Mouse (Mus musculus): ENCODE data around the gene Pde9a.
A peak's percentile ranks its signal among the peaks of the same experiment; 100 is the strongest.
"Not testable (repeated sequence)": the region's sequence is repeated elsewhere in the genome, so short reads cannot be mapped to it uniquely, and the experiment has no call there.

The Pde9a gene

DNA sequence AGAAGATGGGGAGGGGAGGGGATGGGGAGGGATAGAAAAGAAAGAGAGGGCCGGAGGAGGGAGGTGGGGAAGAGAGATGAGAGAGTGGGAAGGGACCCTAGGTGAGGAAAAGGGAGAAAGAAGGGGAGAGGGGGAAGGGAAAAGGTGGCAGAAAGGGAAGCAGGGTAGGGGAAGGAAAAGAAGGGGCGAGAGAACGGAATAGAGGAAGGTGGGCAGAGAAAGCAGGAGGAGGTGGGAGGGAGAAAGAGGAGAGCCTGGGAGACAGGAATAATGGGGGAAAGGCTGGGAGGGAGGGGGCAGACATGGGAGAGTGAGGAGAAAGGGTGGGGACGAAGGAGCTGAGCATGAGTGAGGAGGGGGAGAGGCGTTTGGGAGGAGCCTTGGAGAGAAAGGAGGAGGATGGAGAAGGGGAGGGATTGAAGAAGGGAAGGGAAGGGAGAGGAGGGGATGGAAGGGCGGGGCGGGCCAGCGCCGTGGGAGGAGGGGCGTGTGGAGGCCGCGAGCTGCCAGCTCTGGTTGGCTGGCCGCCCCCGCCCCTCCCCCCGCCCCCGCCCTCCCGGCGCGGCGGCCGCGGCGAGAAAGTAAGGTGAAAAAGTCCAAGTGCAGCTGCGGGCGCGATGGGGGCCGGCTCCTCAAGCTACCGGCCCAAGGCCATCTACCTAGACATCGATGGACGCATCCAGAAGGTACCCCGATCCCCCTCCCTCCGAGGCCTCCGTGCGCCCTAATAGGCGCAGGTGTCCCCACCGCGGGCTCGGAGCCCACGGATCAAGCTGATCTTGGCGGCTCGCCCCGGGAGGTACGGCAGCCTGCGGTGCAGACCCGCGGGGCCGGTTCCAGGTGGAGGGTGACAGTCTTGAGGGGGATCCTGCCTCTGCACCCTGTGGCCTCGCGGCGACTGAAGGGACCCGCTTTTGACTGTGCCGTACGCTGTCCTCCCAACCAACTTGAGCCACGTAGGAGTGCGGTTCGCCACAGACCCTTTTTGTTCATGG lies at the start of gene Pde9a:
Gene Pde9a, plus strand, starts transcription at position 540 of the 995 bp plus-strand sequence.
- DNase-seq: peak; percentile 82

DNA sequence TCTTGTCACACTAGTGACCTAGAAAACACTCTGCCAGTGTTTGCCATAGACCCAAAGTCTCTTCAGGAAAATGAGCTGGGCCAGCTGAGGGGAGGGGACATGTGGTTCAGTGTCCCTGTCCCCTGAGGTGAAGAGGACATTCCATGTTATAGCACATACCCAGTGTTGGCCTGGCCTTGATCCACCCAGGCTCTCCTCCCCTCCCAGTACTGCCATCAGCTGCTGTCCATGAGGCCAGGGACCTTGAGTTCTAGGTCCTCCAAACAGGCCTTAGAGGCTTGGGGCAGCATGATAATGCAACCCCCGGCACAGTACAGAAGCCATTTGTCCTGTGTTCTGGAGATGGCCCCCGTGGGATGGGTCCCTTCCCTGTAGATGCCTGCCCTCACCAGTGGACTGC lies 46.2 kb upstream of the Pde9a start:
- no peak for DNase-seq

DNA sequence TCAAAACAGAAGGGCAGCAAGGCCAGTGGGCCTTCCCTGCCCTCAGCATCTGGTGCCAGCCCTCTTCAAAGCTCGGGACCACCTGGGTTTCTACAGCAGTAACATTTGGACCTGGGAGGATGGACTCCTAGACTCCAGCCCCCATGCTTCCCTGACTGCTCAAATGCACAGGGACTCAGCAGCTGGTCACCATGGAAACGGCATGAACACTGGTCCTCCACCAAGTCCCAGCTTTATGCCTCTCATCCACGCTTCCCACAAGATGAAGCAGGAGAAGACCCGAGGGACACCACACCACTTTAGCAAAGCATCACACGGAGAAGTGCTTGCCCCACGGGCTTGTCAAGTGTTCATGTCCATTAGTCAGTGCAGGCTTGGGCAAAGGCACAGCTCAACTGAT lies 43.8 kb upstream of the Pde9a start:
- no peak for DNase-seq

DNA sequence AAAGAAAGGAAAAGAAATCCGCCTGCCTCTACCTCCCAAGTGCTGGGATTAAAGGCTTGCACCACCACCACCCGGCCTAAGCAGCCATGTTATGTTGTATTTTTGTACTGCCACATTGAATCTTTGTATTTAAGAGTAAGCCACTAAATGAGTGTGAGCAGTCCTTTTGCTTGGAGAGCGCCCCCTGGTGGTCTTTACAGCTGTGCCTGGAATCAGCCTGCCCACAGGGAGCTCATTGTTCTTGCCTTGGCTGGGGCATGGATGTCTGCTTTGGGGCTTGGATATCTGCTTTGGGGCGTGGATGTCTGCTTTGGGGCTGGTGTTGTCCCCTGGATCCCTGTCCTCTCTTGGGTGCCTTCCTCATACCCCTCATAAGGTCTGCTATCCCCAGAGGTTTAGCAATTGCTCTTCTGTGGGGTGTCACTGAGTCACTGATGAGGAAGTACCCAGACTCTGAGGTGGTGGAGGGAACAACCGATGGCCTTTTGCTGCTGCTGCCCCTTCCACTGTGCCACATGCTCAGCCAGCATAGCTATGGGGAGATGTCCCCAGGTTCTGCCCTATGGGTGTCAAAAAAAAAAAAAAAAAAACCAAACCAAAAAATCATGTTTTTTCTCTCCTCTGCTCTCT lies 41.7 kb upstream of the Pde9a start:
- DNase-seq: peak; percentile 76

DNA sequence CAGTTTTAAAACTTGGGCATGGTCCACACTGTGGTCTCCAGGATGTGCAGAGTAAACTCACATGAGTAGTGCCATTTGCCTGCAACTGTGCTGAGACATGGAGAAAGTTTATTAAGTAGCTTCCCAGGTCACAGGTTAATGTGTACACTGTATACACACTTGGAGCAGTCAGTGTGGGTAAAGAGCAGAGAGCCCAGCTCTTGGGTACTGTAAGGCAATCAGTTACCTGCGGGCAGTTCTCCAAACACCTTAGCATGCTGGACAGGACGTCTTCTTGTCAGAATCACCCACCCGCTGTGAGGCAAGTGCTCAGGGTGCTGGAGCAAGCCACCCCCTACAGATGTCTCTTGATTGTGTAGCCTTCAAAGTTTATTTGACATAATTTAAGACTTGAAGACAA lies 41.2 kb upstream of the Pde9a start:
- no peak for DNase-seq

DNA sequence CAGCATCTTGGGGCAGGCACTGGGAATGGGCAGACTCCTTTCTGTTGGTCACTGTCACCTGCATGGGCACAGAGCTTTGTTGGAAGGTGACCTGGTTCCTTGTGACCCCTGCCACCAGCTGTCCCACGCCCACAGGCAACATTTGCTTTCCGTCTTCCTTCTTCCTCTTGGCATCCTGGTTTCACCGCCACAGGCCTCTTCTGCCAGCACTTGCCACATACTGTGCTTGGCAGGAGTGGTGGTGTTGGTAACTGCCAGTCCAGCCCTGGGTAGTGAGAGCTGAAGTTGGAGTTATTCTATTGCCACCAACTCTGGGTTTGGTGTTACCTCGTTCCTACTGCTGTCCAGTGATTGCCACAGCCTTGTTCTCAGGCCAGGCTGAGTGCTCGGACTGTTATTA lies 37.9 kb upstream of the Pde9a start:
- DNase-seq: no peak

DNA sequence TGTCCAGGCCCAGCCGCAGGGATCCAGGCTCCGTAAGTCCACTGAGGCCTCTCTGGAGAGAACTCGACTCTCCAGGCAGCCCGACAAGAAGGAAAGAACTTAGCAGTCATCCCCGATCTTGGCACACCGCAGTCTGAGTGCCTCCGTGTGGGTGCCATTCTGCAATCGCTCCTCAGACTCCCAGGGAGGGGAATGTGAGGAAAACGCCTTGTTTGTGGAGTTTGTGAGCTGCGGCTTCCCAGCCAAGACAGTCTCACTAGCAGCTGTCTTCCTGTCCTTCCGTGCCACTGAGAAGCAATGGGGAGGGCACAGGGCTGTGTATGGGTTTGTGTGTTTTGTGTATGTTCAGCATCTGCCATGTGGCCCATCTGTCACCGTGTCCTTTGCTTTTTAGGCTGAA lies 36.6 kb upstream of the Pde9a start:
- DNase-seq: no peak

DNA sequence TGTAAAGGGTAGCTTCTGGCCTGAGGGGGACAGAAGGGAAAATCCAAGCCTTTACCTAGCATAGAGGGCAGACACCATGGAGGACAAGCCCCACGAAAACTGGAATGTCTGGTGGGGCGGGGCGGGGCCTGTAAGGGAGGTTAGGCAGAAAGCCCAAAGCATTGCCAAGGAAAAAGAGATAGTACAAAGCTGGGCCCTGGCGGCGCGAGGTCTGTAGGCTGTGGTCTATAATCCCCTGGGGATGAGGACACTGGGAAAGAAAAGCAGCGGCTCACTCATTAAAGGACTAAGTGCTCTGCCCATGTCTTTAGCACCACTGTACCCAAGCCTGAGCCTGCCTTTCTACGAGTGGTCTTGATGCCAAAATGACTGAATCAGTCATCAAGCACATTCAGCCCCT lies 34.0 kb upstream of the Pde9a start:
- DNase-seq: no peak

DNA sequence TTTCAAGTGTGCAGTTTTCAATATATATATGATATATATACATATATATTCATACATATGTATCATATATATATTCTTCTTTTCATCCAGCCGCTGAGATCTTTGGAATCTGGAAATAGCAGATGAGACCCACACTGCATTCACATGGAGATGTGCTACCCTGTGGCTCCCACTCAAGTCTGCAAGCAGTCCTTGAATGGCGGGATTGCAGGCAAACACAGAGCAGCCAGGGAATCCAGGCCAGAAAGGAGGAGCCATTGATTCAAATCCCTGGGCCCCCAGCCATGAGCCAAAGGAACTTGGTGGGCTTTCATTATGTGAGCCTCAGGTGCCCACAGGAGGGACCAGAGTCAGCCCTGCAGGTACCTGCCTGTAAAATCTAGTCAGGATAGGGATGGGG lies 32.8 kb upstream of the Pde9a start:
- peak; percentile 39 for DNase-seq

DNA sequence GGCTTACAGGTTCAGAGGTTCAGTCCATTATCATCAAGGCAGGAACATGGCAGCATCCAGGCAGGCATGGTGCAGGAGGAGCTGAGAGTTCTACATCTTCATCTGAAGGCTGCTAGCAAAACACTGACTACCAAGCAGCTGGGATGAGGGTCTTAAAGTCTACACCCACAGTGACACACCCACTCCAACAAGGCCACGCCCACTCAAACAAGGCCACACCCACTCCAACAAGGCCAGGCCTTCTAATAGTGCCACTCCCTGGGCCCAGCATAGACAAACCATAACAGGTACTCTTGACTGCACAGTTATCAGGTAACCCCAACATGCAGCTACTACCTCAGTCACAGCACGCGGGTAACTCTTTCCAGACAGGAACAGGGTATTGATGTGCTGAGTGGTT lies 31.3 kb upstream of the Pde9a start:
- DNase-seq: not testable (repeated sequence)

DNA sequence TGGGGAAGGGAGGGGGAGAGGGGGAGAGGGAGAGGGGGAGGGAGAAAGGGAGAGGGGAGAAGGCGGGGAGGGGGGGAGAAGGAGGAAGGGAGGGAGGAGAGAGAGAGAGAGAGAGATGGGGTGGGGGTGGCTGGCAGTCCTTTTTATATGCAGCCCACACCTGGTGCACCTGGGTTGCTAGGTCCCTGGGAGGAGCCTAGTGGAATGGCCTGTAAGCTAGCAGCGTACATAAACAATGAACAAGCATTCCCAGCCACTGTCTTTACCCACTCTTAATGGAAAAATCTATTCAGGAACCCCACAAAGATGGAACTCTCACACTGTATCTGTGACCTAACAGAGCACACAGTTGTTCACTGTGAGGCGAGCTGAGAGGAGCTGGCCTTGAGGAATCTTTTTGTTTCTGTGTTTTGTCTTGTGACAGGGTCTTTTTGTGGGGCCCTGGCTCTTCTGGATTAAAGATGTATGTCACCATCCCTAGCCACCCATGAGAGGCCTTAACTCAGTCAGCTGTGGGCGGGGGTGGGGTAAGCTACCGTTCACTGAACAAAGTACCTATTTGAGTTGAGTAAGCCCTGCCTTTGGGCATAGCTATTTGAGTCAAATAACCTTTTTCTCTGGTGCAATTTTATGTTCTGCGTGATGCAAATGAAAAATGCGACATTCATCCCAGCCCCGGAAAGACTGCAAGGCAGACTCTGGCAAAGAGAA lies 30.1 kb upstream of the Pde9a start:
- DNase-seq: no peak

DNA sequence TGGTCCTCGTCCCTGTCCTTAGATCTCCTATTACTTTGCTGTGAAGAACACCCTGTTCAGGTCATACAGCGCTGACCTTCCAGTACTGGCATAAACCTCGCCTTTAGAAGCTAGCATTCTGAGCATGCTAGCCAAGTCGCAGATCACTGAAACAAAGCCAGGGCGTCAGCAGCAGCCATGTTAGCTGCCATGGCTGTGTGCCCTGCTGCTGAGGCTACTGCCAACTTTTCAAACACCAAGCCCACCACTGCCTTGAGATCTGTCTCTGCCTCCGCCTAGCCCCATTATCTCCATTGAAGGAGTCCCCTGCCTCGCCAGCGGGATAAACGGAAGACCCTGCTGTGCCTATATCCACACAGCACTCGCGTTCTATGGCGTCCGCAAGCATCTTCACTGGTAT lies 25.4 kb upstream of the Pde9a start:
- peak; percentile 60 for DNase-seq

DNA sequence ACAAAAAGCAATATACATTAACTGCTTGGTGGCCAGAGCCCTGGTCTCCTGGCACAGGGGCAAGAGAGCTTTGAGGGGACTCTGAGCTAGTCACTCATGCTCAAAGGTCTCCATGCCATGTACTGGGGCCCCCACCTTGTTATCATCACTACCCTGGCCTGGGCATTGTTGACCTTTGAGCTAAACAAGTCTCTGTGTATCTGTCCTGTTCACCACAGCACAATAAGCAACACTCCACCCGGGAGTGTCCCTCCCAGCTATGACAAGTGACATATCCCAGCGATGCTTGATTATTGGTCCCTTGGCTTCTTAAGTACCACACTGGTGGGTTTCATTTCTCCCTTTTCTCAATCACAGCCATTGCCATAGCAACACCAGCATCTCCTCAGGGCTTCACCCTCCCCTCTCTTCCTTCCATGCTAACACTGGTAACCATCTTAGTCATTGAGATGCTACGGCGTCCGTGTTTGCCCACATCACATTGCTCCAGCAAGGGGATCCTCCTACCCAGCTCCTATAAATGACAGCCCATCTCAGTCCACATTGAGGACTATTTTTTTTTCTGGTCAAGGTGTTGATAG lies 20.3 kb upstream of the Pde9a start:
- no peak for DNase-seq

DNA sequence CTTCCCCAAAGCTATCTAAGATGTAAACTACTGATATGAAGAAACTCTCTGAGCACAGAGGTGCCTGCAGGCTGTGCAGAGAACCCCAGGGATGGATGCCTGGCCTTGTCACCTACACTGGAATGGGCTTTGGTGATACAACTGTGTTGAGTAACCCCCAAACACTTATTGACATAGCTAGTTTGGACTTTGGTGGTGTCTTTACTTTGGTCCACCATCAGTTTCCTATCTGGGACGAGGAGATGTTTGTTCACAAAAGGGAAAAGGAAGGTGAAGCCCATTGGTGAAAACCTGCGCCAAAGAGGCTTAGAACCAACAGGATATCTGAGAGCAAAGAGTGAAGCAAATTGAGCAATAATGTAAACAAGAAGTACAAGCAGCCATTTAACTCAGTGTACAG lies 15.8 kb upstream of the Pde9a start:
- no peak for DNase-seq

DNA sequence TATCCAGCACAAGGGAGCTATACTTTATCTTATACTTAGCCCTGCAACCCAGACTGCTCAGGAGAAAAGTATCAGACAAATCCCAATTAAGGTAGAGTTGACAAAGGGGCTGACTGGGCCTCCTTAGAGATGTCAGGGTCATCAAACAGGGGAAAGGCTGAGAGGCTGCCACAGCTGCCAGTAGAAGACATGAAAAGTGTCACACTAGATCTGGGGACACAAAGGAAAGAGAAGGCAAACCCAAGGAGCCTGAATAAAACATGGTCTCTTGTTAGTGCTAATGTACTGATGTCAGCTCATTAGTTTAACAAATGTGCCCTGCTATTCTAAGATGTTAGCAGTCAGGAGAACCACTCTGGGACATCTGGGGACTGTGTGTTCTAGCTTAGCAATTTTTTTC lies 15.1 kb upstream of the Pde9a start:
- DNase-seq: no peak

DNA sequence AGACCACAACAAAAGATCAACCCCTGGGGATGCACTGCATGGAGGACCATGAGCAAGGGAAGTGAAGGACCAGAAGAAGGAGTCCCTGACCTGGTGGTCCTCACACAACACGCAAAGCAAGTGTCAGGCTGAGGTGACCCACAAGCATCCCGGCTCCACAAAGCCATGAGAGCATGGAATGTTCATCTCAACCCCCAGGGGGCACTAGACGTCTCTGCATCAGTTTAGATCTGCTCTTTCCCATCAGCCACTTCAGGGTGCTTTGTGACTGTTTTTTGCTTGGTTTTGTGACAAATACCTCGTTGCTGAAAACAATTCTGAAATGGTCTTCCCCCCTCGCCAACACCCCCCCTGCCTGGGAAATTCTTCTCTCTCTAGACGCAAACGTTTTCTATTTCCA lies 8.0 kb upstream of the Pde9a start:
- peak; percentile 73 for DNase-seq

DNA sequence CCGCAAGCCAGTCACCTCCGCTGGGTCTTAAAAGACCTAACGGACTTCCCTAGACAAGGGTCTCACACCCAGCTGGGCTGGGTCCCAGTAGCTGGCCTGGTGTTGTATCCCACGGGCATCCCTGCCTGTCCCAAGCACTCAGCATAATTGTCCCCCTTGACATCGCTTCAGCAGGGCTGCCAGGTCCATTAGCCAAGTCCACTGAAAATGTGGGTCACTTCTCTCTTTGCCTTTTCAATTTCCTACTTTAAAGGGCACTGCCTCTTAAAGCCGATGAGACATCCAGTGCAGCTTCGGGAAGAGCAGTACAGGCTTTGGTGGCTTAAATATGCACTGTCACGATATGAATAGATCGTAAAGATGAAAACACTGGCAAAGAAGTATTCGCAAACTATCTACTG lies 7.6 kb upstream of the Pde9a start:
- peak; percentile 40 for DNase-seq

DNA sequence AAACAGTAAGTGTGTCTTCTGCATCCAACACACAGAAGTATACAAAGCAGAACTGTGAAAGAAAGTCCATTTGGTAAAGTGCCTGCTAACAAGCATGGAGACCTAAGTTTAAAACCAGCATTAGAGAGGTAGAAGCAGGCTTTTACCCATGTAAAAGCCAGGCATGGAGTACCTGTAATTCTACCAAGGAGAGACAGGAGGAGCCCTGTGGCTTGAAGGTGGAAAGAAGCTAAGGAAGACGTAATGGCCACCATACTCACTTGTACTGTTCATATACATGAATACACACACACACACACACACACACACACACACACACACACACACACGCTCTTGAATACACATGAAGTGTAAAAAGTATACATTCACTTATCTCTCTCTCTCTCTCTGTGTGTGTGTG lies 6.9 kb upstream of the Pde9a start:
- DNase-seq: no peak

DNA sequence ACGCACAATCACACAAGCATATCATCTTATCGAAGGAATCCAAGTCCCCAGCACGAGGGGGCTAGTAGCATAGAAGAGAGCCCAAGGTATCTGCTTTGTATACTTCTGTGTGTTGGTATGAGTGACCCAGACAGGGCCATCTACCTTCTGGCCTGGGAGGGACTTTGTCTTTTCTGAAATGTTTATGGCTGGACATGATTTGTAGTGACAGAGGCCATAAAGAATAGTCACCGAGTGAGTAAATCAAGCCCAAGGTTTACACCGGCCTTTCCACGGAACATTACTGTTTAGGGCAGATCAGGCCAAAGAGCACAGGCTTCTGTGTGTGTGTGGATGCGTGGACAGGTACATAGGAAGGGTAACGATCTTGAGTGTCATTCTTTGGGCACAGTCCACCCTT lies 6.1 kb upstream of the Pde9a start:
- no peak for DNase-seq

DNA sequence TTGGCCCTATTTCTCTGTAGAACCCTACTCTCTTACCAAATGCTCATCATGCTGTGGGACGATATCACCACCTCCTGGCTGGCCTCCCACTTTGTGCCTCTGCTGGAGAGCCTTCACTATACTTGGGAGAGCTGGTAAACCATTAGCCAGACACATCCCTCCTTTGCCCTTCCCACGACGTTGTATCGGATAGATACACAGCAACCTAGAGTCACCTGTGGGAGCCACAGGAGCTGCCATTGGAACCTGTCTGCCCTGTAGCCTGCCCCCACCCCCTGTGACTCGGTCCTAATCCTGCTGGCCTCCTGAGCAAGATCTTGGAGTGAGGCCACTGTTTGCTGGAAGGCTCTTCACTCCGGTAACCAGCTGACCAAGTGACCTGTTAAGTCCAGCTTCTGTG lies 2.7 kb upstream of the Pde9a start:
- DNase-seq: no peak

DNA sequence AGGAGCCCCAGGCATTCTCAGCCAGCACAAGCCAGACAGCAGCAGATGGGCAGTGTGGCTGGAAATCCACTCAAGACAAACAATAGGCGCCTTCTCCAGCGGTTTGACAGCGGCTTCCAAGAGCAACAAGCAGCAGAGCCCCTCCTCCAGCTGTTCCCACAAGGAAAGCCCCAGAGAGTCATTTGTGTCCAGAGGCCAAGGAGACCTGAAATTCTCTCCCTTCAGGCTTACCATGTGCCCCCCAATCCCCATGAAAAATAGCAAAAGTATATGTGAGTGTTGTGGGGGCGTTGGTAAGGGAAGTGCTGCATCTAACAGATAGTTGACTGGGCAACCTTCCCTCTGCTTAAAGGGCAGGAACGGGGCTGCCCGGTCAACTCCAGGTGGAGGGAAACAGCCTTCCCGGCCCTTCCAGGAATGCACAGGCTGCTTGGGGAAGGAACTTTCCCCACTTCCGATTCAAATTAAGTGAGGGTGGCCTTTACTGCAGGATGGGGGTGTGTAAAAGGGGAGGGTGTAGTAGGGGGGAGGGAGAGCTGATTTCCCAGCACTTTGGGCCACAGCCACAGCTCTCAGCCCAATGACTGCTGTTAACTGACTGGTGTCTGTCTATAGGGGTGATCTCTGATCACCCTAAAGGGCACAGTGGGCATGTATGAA lies 912 bp upstream of the Pde9a start:
- no peak for DNase-seq

DNA sequence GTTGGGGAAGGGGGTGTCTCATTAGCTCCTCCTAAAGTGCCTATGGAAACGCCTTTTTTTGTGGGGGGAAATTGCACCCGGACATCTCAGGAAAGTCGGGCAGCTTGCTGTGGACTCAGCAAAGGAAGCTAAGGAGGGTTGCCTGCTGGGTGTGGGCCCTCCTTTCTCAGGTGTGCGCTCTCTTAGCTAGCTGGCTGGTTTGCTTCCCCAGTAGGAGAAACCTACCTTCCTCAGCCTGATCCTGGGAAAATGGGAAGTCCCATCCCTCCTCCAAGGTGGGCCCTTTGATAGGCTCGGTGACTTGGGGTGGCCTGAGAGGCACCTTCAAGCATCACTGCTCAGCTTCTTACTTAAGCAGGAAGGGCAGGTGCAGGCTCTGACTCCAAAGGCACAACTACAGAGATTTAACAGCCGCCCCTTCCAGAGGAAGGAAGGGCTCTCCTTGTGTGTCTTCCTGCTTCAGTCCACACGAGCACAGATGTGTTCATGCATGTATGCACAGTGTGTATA lies 811 bp downstream of the Pde9a start:
- no peak for DNase-seq

All from right cerebral cortex, postnatal 4 days (tissue).